Mouse (Mus musculus) olfactory bulb, adult 2 months (tissue): Measurements from ENCODE around the gene Mre11a.

Source experiments
- CTCF ChIP-seq: fragments of 200-500 bp; IDR thresholded peaks from 2 replicates; pipeline ENCODE4 v1.5.1; 2012; ENCODE audit warnings: low read depth, mild to moderate bottlenecking, low read length, moderate library complexity; ENCODE audit not compliant: insufficient read depth
- POLR2A ChIP-seq: fragments of 200-500 bp; IDR thresholded peaks from 2 replicates; pipeline ENCODE4 v1.6.1; 2012; ENCODE audit warnings: mild to moderate bottlenecking, low read depth, low read length, moderate library complexity; ENCODE audit not compliant: insufficient read depth

- TF ChIP-seq CTCF (no peak), POLR2A (no peak)
These were observed 25.2 kb upstream of the Mre11a start for GRCm38 (mm10) chr9:14759261-14759660.
